Comparison of ENCODE assay signal across 8 mouse cellular contexts in genomic region chr17:47738066-47738878, GRCm38 (mm10). TPM values are rescaled to one million over a fixed set of nuclear protein-coding genes. Genes with fewer than 3 reads are reported as not detected.
A peak's percentile ranks its signal among the peaks of the same experiment; 100 is the strongest.
DNase-seq lines count a peak whose midpoint lies in the region; ATAC-seq and TF ChIP-seq lines count a peak whose summit lies in the region.

No protein-coding gene starts in this region.

- ATAC-seq in lung, embryonic 15.5 days (ENCODE audit: borderline replicate concordance, extremely low read depth, low FRiP score, low TSS enrichment) = peak; percentile 25
- ATAC-seq in neural tube, embryonic 15.5 days (ENCODE audit: low FRiP score) = peak; percentile 21

- peaks cover 7% of the 10 kb centered on the region; the same call in 1 of the 2 replicates for H3K27me3 ChIP-seq in lung, embryonic 15.5 days
- peaks cover 22% of the 10 kb centered on the region for H3K27me3 ChIP-seq in neural tube, embryonic 15.5 days (replicated peaks)

- no peak for TF ChIP-seq POLR2A in cortical plate, adult 2 months (IDR thresholded peaks at IDR 0.05; ENCODE audit: extremely low read depth, insufficient read depth, low read length)

- no peaks in the 10 kb centered on the region for H3K9me3 ChIP-seq in lung, embryonic 15.5 days
- H3K9me3 ChIP-seq in neural tube, embryonic 15.5 days (replicated peaks) = no peaks in the 10 kb centered on the region

- peak overlapping the region; percentile 99 for H3K4me2 ChIP-seq in lung, embryonic 15.5 days
- H3K4me2 ChIP-seq in neural tube, embryonic 15.5 days = peak overlapping the region; percentile 96

- peak overlapping the region; percentile 68 for H3K27ac ChIP-seq in cortical plate, adult 2 months (ENCODE audit: insufficient read depth, low read length)
- H3K27ac ChIP-seq in lung, embryonic 15.5 days = peak overlapping the region; percentile 45
- peak overlapping the region; percentile 39 for H3K27ac ChIP-seq in neural tube, embryonic 15.5 days (replicated peaks)

- peak overlapping the region; percentile 54 for H3K4me3 ChIP-seq in cortical plate, adult 2 months (ENCODE audit: insufficient read depth, low read length)
- H3K4me3 ChIP-seq in lung, embryonic 15.5 days = peak overlapping the region; percentile 86
- peak overlapping the region; percentile 65 for H3K4me3 ChIP-seq in neural tube, embryonic 15.5 days (replicated peaks)

- no peak for TF ChIP-seq CTCF in cortical plate, adult 2 months (IDR thresholded peaks at IDR 0.05; ENCODE audit: extremely low read depth, insufficient read depth, low read length)

- no peaks in the 10 kb centered on the region; the same call in 1 of the 2 replicates for H3K4me1 ChIP-seq in cortical plate, adult 2 months (ENCODE audit: control insufficient read depth, insufficient read depth, low read length)
- peaks cover 21% of the 10 kb centered on the region for H3K4me1 ChIP-seq in lung, embryonic 15.5 days
- peaks cover 26% of the 10 kb centered on the region for H3K4me1 ChIP-seq in neural tube, embryonic 15.5 days

- WGBS in lung, embryonic 15.5 days = under 1% methylated on average over 51 of the region's 61 CpGs
- WGBS in neural tube, embryonic 15.5 days = under 1% methylated on average over 47 of the region's 61 CpGs

- peak overlapping the region; percentile 68 for H3K9ac ChIP-seq in lung, embryonic 15.5 days
- H3K9ac ChIP-seq in neural tube, embryonic 15.5 days (replicated peaks) = peak overlapping the region; percentile 48; the same call in 1 of the 2 replicates

- DNase-seq in urinary bladder, adult 2 months (ENCODE audit: low spot score) = peak; percentile 45
- no peak for DNase-seq in urinary bladder, postnatal 10 days (ENCODE audit: low spot score)
- peak; percentile 52 to 63 for DNase-seq in gastrocnemius, postnatal 4 days (ENCODE audit: low spot score in 2 of 2)
- DNase-seq in kidney, adult 18-20 months = peak; percentile 80
- DNase-seq in thymus, postnatal 25 days = peak; percentile 60

- H3K36me3 ChIP-seq in lung, embryonic 15.5 days = no peaks in the 10 kb centered on the region
- H3K36me3 ChIP-seq in neural tube, embryonic 15.5 days = no peaks in the 10 kb centered on the region

RNA-seq across cellular contexts. Expression of gene Tfeb, which starts 1.4 kb away (rescaled TPM):
- 14.5 and 20.3 TPM in 2 replicates for polyA plus RNA-seq in urinary bladder, adult 2 months (2012; rRNA removed)
- polyA plus RNA-seq in cortical plate, adult 2 months (2012; rRNA removed) = 11.1 and 11.4 TPM in 2 replicates
- 10 to 100 TPM; 62.2 to 72.7 TPM for total RNA-seq in gastrocnemius, postnatal 4 days (2021)
- 12.9 and 14.7 TPM in 2 replicates for polyA plus RNA-seq in lung, embryonic 15.5 days (2015; fragmentation: Nextera tagmentation; extraction: Ambion mirVana)
- polyA plus RNA-seq in neural tube, embryonic 15.5 days (2015; fragmentation: Nextera tagmentation; extraction: Ambion mirVana) = 3.7 and 5.5 TPM in 2 replicates

RNA-seq across cellular contexts. Expression of gene Pgc, which starts 11.6 kb away (rescaled TPM):
- polyA plus RNA-seq in urinary bladder, adult 2 months (2012; rRNA removed) = 0.09 TPM in 1 of 2 replicates, not detected in the other
- not detected in 2 replicates for polyA plus RNA-seq in cortical plate, adult 2 months (2012; rRNA removed)
- not detected for total RNA-seq in gastrocnemius, postnatal 4 days (2021)
- polyA plus RNA-seq in lung, embryonic 15.5 days (2015; fragmentation: Nextera tagmentation; extraction: Ambion mirVana) = 14.2 and 15.7 TPM in 2 replicates
- 0.17 TPM in 1 of 2 replicates, not detected in the other for polyA plus RNA-seq in neural tube, embryonic 15.5 days (2015; fragmentation: Nextera tagmentation; extraction: Ambion mirVana)

RNA-seq across cellular contexts. Expression of gene Prickle4, which starts 43.7 kb away (rescaled TPM):
- 1.4 and 1.5 TPM in 2 replicates for polyA plus RNA-seq in urinary bladder, adult 2 months (2012; rRNA removed)
- polyA plus RNA-seq in cortical plate, adult 2 months (2012; rRNA removed) = 0.59 and 1.3 TPM in 2 replicates
- 1 to 10 TPM; 1.6 to 3.9 TPM for total RNA-seq in gastrocnemius, postnatal 4 days (2021)
- polyA plus RNA-seq in lung, embryonic 15.5 days (2015; fragmentation: Nextera tagmentation; extraction: Ambion mirVana) = 0.73 and 0.86 TPM in 2 replicates
- 1.1 and 2.6 TPM in 2 replicates for polyA plus RNA-seq in neural tube, embryonic 15.5 days (2015; fragmentation: Nextera tagmentation; extraction: Ambion mirVana)

RNA-seq across cellular contexts. Expression of gene Gm21981, which starts 44.0 kb away (rescaled TPM):
- polyA plus RNA-seq in urinary bladder, adult 2 months (2012; rRNA removed) = 1.2 and 1.9 TPM in 2 replicates
- 5.8 and 6.7 TPM in 2 replicates for polyA plus RNA-seq in cortical plate, adult 2 months (2012; rRNA removed)
- total RNA-seq in gastrocnemius, postnatal 4 days (2021) = 1 to 10 TPM in 1 of 2 experiments, under 1 TPM in 1; 0.42 to 1.1 TPM
- polyA plus RNA-seq in lung, embryonic 15.5 days (2015; fragmentation: Nextera tagmentation; extraction: Ambion mirVana) = 0.35 and 0.45 TPM in 2 replicates
- polyA plus RNA-seq in neural tube, embryonic 15.5 days (2015; fragmentation: Nextera tagmentation; extraction: Ambion mirVana) = 1.5 and 1.6 TPM in 2 replicates

RNA-seq across cellular contexts. Expression of gene Frs3, which starts 49.4 kb away (rescaled TPM):
- polyA plus RNA-seq in urinary bladder, adult 2 months (2012; rRNA removed) = 8.1 and 10.1 TPM in 2 replicates
- polyA plus RNA-seq in cortical plate, adult 2 months (2012; rRNA removed) = 35.9 and 40.2 TPM in 2 replicates
- 1 to 10 TPM; 7.0 to 7.4 TPM for total RNA-seq in gastrocnemius, postnatal 4 days (2021)
- polyA plus RNA-seq in lung, embryonic 15.5 days (2015; fragmentation: Nextera tagmentation; extraction: Ambion mirVana) = 5.6 and 6.5 TPM in 2 replicates
- 52.5 and 60.6 TPM in 2 replicates for polyA plus RNA-seq in neural tube, embryonic 15.5 days (2015; fragmentation: Nextera tagmentation; extraction: Ambion mirVana)

Comparison
In these comparisons a context has a peak if more than half of its experiments do, and no peak if none do; other contexts are left out.
1. RNA of gene Pgc, which starts 11.6 kb away (polyA plus RNA-seq): 14.2 to 15.7 TPM in lung, embryonic 15.5 days; 0.09 TPM in urinary bladder, adult 2 months, not detected in cortical plate, adult 2 months and 0.17 TPM in neural tube, embryonic 15.5 days; every median in the first group is over 10 times any median in the second.
2. Peak in every context shown above with its lines, with median percentiles within 50 percentile points of each other: H3K27ac ChIP-seq and H3K4me3 ChIP-seq.